Mouse (Mus musculus) T-helper 17 cell (primary cell): ENCODE data around the gene Dmkn.
"Not testable (repeated sequence)": the region's sequence is repeated elsewhere in the genome, so short reads cannot be mapped to it uniquely, and the experiment has no call there.

Source experiments
- in situ Hi-C, 2 experiments: fragments of 300-600 bp; cut with MboI, MseI; formaldehyde crosslinking; loops; 1 replicate in 1 of 2; 2 replicates in 1 of 2; pipeline ENCODE4 v1.15.1; 2025; ENCODE audit warnings: high pct_unique_total_duplicates in 2 of 2

The Dmkn gene

GRCm38 (mm10) chr7:30763456-30763855 lies at the start of gene Dmkn:
Gene Dmkn (plus strand): TSS chr7:30763756.
- in situ Hi-C loops: no loop called here

- in situ Hi-C loops: loop anchor here in 1 of 2 experiments (25.0 kb wide), 1 partner anchor 1105 kb away; no protein-coding TSS in a partner anchor
Observed at GRCm38 (mm10) chr7:30717006-30717715, 46.4 kb upstream of the Dmkn start.

GRCm38 (mm10) chr7:30717716-30718046 lies 45.9 kb upstream of the Dmkn start:
- in situ Hi-C loops: loop anchor here in 1 of 2 experiments (25.0 kb wide), 1 partner anchor 1105 kb away; no protein-coding TSS in a partner anchor

- in situ Hi-C loops: loop anchor here in 1 of 2 experiments (25.0 kb wide), 1 partner anchor 1107 kb away; no protein-coding TSS in a partner anchor
Observed at GRCm38 (mm10) chr7:30719669-30720068, 43.9 kb upstream of the Dmkn start.

- in situ Hi-C loops: loop anchor here in 1 of 2 experiments (25.0 kb wide), 1 partner anchor 1109 kb away; no protein-coding TSS in a partner anchor
Observed at GRCm38 (mm10) chr7:30721286-30721685, 42.3 kb upstream of the Dmkn start.

GRCm38 (mm10) chr7:30723274-30723953 lies 40.1 kb upstream of the Dmkn start:
- in situ Hi-C loops: loop anchor here in 1 of 2 experiments (25.0 kb wide), 1 partner anchor 1111 kb away; no protein-coding TSS in a partner anchor

- in situ Hi-C loops: no loop called here
Observed at GRCm38 (mm10) chr7:30728214-30728613, 35.3 kb upstream of the Dmkn start.

- in situ Hi-C loops: no loop called here
Observed at GRCm38 (mm10) chr7:30728739-30729395, 34.7 kb upstream of the Dmkn start.

GRCm38 (mm10) chr7:30729396-30730063 lies 34.0 kb upstream of the Dmkn start, which contains the start of gene Tmem147:
Gene Tmem147 (minus strand): TSS chr7:30729540.
- in situ Hi-C loops: no loop called here

- in situ Hi-C loops: not testable (repeated sequence)
Observed at GRCm38 (mm10) chr7:30730064-30730722, 33.4 kb upstream of the Dmkn start.

GRCm38 (mm10) chr7:30736211-30736610 lies 27.3 kb upstream of the Dmkn start:
- in situ Hi-C loops: no loop called here

- in situ Hi-C loops: not testable (repeated sequence)
Observed at GRCm38 (mm10) chr7:30742570-30742969, 21.0 kb upstream of the Dmkn start.

GRCm38 (mm10) chr7:30743617-30744016 lies 19.9 kb upstream of the Dmkn start, which contains the start of gene Gapdhs:
Gene Gapdhs (minus strand): TSS chr7:30743681.
- in situ Hi-C loops: not testable (repeated sequence)

GRCm38 (mm10) chr7:30744022-30744598 lies 19.4 kb upstream of the Dmkn start:
- in situ Hi-C loops: no loop called here

GRCm38 (mm10) chr7:30747525-30748204 lies 15.9 kb upstream of the Dmkn start:
- in situ Hi-C loops: no loop called here

GRCm38 (mm10) chr7:30749824-30750606 lies 13.5 kb upstream of the Dmkn start:
- in situ Hi-C loops: no loop called here

GRCm38 (mm10) chr7:30751086-30751669 lies 12.4 kb upstream of the Dmkn start, which contains the start of gene Sbsn:
Gene Sbsn (plus strand): TSS chr7:30751471.
- in situ Hi-C loops: no loop called here

GRCm38 (mm10) chr7:30757001-30757400 lies 6.6 kb upstream of the Dmkn start:
- in situ Hi-C loops: no loop called here

GRCm38 (mm10) chr7:30758853-30759252 lies 4.7 kb upstream of the Dmkn start:
- in situ Hi-C loops: no loop called here
